Mouse (Mus musculus) intestine, embryonic 16.5 days (tissue): Measurements from ENCODE around the gene Cenpc1. TPM values are rescaled to one million over a fixed set of nuclear protein-coding genes. Genes with fewer than 3 reads are reported as not detected.

Source experiments
- ATAC-seq: fragments of 200-750 bp; cut with Nextera tagmentation; 2 replicates; pipeline ENCODE4 v1.8.0; 2017; ENCODE audit warnings: moderate TSS enrichment, moderate library complexity
- H3K27ac ChIP-seq: fragments of 300-500 bp; sonication (generic); 2 replicates; pipeline ENCODE4 v1.5.1; 2014; ENCODE audit warnings: mild to moderate bottlenecking, low read length
- H3K27me3 ChIP-seq: fragments of 300-500 bp; sonication (generic); replicated peaks from 2 replicates; pipeline ENCODE4 v1.6.1; 2014; ENCODE audit warnings: low read length, control low read depth, mixed read lengths; ENCODE audit not compliant: control insufficient read depth, insufficient read depth
- H3K36me3 ChIP-seq: fragments of 300-500 bp; sonication (generic); 2 replicates; pipeline ENCODE4 v1.6.1; 2014; ENCODE audit warnings: low read length, control low read depth; ENCODE audit not compliant: control insufficient read depth, insufficient read depth
- H3K4me1 ChIP-seq: fragments of 300-500 bp; sonication (generic); 2 replicates; pipeline ENCODE4 v1.6.1; 2014; ENCODE audit warnings: low read length, control low read depth, mixed read lengths; ENCODE audit not compliant: control insufficient read depth, insufficient read depth
- H3K4me2 ChIP-seq: fragments of 300-500 bp; sonication (generic); 2 replicates; pipeline ENCODE4 v1.6.1; 2014; ENCODE audit warnings: low read depth, low read length, control low read depth
- H3K4me3 ChIP-seq: fragments of 300-500 bp; sonication (generic); 2 replicates; pipeline ENCODE4 v1.5.1; 2014; ENCODE audit warnings: mild to moderate bottlenecking, low read length
- H3K9ac ChIP-seq: fragments of 300-500 bp; sonication (generic); 2 replicates; pipeline ENCODE4 v1.6.1; 2014; ENCODE audit warnings: low read depth, low read length
- H3K9me3 ChIP-seq: fragments of 300-500 bp; sonication (generic); 2 replicates; pipeline ENCODE4 v1.6.1; 2016; ENCODE audit warnings: low read length, control low read depth; ENCODE audit not compliant: control insufficient read depth
- WGBS: fragments of 180-500 bp; shearing (Covaris S2); extraction: QIAGEN DNeasy Blood & Tissue Kit; methylation state at CpG from one replicate; pipeline ENCODE4 v1.1.7; 2014; 5-methylcytosine and 5-hydroxymethylcytosine counted together
- polyA plus RNA-seq: library from polyadenylated mRNA; unstranded; fragments of >200 nt; fragmentation: Nextera tagmentation; extraction: Ambion mirVana; gene quantifications from 2 replicates; pipeline ENCODE4 v1.2.1, GENCODE M21; 2015

Cenpc1 gene
- polyA plus RNA-seq, 1 experiment from 2014 or later: 21.6 TPM

- Histone ChIP-seq H3K9ac (no peak overlapping the region), H3K9me3 (no peaks in the 10 kb centered on the region), H3K27ac (no peak overlapping the region), H3K4me1 (no peaks in the 10 kb centered on the region), H3K4me3 (no peak overlapping the region), H3K27me3 (no peaks in the 10 kb centered on the region), H3K4me2 (no peak overlapping the region), H3K36me3 (no peaks in the 10 kb centered on the region)
- WGBS: 79% methylated on average over 6 of the region's 6 CpGs
- ATAC-seq: no peak
These were observed 21.4 kb upstream of the Cenpc1 start for GRCm38 (mm10) chr5:86086751-86087150.

- Histone ChIP-seq H3K4me1 (no peaks in the 10 kb centered on the region), H3K4me2 (no peak overlapping the region), H3K9me3 (no peaks in the 10 kb centered on the region), H3K27me3 (no peaks in the 10 kb centered on the region), H3K27ac (no peak overlapping the region), H3K4me3 (no peak overlapping the region), H3K36me3 (no peaks in the 10 kb centered on the region), H3K9ac (no peak overlapping the region)
- ATAC-seq: no peak
- WGBS: 78% methylated on average over 7 of the region's 7 CpGs
These were observed 19.6 kb upstream of the Cenpc1 start for GRCm38 (mm10) chr5:86084979-86085378.

GRCm38 (mm10) chr5:86083987-86084386 lies 18.6 kb upstream of the Cenpc1 start:
- Histone ChIP-seq H3K4me1 (no peaks in the 10 kb centered on the region), H3K9me3 (no peaks in the 10 kb centered on the region), H3K4me3 (no peak overlapping the region), H3K27ac (no peak overlapping the region), H3K4me2 (no peak overlapping the region), H3K36me3 (no peaks in the 10 kb centered on the region), H3K9ac (no peak overlapping the region), H3K27me3 (no peaks in the 10 kb centered on the region)
- WGBS: 80% methylated on average over 6 of the region's 6 CpGs
- no peak for ATAC-seq

GRCm38 (mm10) chr5:86078720-86079334 lies 13.4 kb upstream of the Cenpc1 start:
- Histone ChIP-seq H3K4me2 (no peak overlapping the region), H3K4me3 (no peak overlapping the region), H3K9me3 (no peaks in the 10 kb centered on the region), H3K4me1 (no peaks in the 10 kb centered on the region), H3K27ac (no peak overlapping the region), H3K36me3 (no peaks in the 10 kb centered on the region), H3K9ac (no peak overlapping the region), H3K27me3 (no peaks in the 10 kb centered on the region)
- ATAC-seq: no peak
- 77% methylated on average over 3 of the region's 3 CpGs for WGBS

GRCm38 (mm10) chr5:86072756-86073386 lies 7.5 kb upstream of the Cenpc1 start:
- Histone ChIP-seq H3K4me1 (no peaks in the 10 kb centered on the region), H3K4me3 (no peak overlapping the region), H3K36me3 (no peaks in the 10 kb centered on the region), H3K4me2 (no peak overlapping the region), H3K27me3 (no peaks in the 10 kb centered on the region), H3K9ac (no peak overlapping the region), H3K27ac (no peak overlapping the region), H3K9me3 (no peaks in the 10 kb centered on the region)
- 74% methylated on average over 4 of the region's 4 CpGs for WGBS
- ATAC-seq: no peak

GRCm38 (mm10) chr5:86071538-86071937 lies 6.2 kb upstream of the Cenpc1 start, which contains the start of gene Stap1:
Stap1 (plus strand) TSS chr5:86071746.
- no peak within 1 kb of the TSS for H3K27ac ChIP-seq
- WGBS: 62% methylated on average over 7 of the region's 7 CpGs
- no peak within 1 kb of the TSS for H3K9ac ChIP-seq
- H3K27me3 ChIP-seq: no peaks in the 10 kb centered on the region
- no peak for ATAC-seq
- no peaks in the 10 kb centered on the region for H3K9me3 ChIP-seq
- no peaks in the 10 kb centered on the region for H3K36me3 ChIP-seq
- H3K4me2 ChIP-seq: no peak within 1 kb of the TSS
- no peaks in the 10 kb centered on the region for H3K4me1 ChIP-seq
- no peak within 1 kb of the TSS for H3K4me3 ChIP-seq

- Histone ChIP-seq H3K27ac (no peak overlapping the region), H3K4me3 (no peak overlapping the region), H3K4me1 (0 out of 2 replicates have a peak, but pooled peaks cover 3% of the 10 kb centered on the region), H3K9me3 (no peaks in the 10 kb centered on the region), H3K4me2 (no peak overlapping the region), H3K36me3 (no peaks in the 10 kb centered on the region), H3K27me3 (no peaks in the 10 kb centered on the region), H3K9ac (no peak overlapping the region)
- no peak for ATAC-seq
- WGBS: 75% methylated on average over 6 of the region's 6 CpGs
These were observed 3.7 kb upstream of the Cenpc1 start for GRCm38 (mm10) chr5:86069121-86069520.

GRCm38 (mm10) chr5:86068451-86068850 lies 3.1 kb upstream of the Cenpc1 start:
- no peak overlapping the region for H3K27ac ChIP-seq
- H3K4me2 ChIP-seq: no peak overlapping the region
- H3K4me3 ChIP-seq: no peak overlapping the region
- H3K4me1 ChIP-seq: peaks cover 6% of the 10 kb centered on the region; the same call in 1 of the 2 replicates
- 75% methylated on average over 3 of the region's 3 CpGs for WGBS
- no peaks in the 10 kb centered on the region for H3K36me3 ChIP-seq
- no peaks in the 10 kb centered on the region for H3K9me3 ChIP-seq
- ATAC-seq: no peak
- no peak overlapping the region for H3K9ac ChIP-seq
- H3K27me3 ChIP-seq: no peaks in the 10 kb centered on the region

- peak; percentile 45 for ATAC-seq
- Histone ChIP-seq H3K9me3 (no peaks in the 10 kb centered on the region), H3K4me3 (peak overlapping the region; percentile 50), H3K9ac (peak overlapping the region; percentile 66), H3K27ac (peak overlapping the region; percentile 57), H3K36me3 (no peaks in the 10 kb centered on the region), H3K27me3 (no peaks in the 10 kb centered on the region), H3K4me1 (peaks cover 6% of the 10 kb centered on the region; the same call in 1 of the 2 replicates), H3K4me2 (peak overlapping the region; percentile 83)
- under 1% methylated on average over 17 of the region's 17 CpGs for WGBS
These were observed 1.2 kb upstream of the Cenpc1 start for GRCm38 (mm10) chr5:86066551-86066929.
